Mouse (Mus musculus): ENCODE measurements around the gene 2810021J22Rik.

The 2810021J22Rik gene

GRCm38 (mm10) chr11:58916879-58917744, 50.1 kb downstream of the 2810021J22Rik start:
- DNase-seq (ENCODE audit: low read depth, low spot score): peak; percentile 85

- DNase-seq (ENCODE audit: low read depth, low spot score): no peak
Measured at GRCm38 (mm10) chr11:58917745-58918366, 50.8 kb downstream of the 2810021J22Rik start, which contains the start of gene Btnl10. Gene Btnl10 (plus strand): TSS chr11:58917908.

- no peak for DNase-seq (ENCODE audit: low read depth, low spot score)
Measured at GRCm38 (mm10) chr11:58918759-58919158, 51.7 kb downstream of the 2810021J22Rik start.

GRCm38 (mm10) chr11:58922420-58922819, 55.4 kb downstream of the 2810021J22Rik start:
- DNase-seq (ENCODE audit: low read depth, low spot score): no peak

- no peak for DNase-seq (ENCODE audit: low read depth, low spot score)
Measured at GRCm38 (mm10) chr11:58926651-58927050, 59.6 kb downstream of the 2810021J22Rik start.

- no peak for DNase-seq (ENCODE audit: low read depth, low spot score)
Measured at GRCm38 (mm10) chr11:58927053-58927452, 60.0 kb downstream of the 2810021J22Rik start.

GRCm38 (mm10) chr11:58927790-58928651, 61.0 kb downstream of the 2810021J22Rik start:
- peak; percentile 87 for DNase-seq (ENCODE audit: low read depth, low spot score)

- DNase-seq (ENCODE audit: low read depth, low spot score): no peak
Measured at GRCm38 (mm10) chr11:58929055-58929454, 62.0 kb downstream of the 2810021J22Rik start.

- no peak for DNase-seq (ENCODE audit: low read depth, low spot score)
Measured at GRCm38 (mm10) chr11:58929641-58930040, 62.6 kb downstream of the 2810021J22Rik start.

GRCm38 (mm10) chr11:58930254-58930653, 63.2 kb downstream of the 2810021J22Rik start:
- DNase-seq (ENCODE audit: low read depth, low spot score): no peak

- DNase-seq (ENCODE audit: low read depth, low spot score): peak; percentile 56
Measured at GRCm38 (mm10) chr11:58931576-58931975, 64.6 kb downstream of the 2810021J22Rik start.
